In the genomic region with DNA sequence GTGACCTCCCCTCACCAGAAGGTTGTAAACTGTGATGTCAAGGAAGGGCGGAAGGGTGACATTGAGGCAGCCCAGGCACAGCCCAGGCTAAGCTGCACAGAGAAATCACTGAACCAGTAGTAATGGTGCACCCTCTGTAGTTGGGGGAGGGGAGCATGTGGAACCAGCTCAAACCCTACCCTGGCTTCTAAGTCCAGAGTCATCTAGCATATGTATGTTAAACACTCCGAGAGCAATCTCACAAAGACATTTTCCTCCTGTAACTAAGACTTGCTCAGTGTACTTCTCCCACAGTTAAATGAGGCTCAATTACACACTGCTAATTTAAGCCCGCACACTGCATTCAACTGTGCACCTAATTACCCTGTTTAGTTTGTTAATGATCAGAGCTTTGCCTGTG, we compare ENCODE assay signal across 14 mouse cellular contexts.
DNase-seq lines count a peak whose midpoint lies in the region; ATAC-seq and TF ChIP-seq lines count a peak whose summit lies in the region.
"Had no signal": no experiment of that assay in that cellular context is flagged by ENCODE, and none has a peak within 500 bp of the region (broad histone marks: within the 10 kb centered on the region; RNA-seq: fewer than 3 reads in every experiment).

No protein-coding gene starts in this region.

- WGBS in kidney, embryonic 14.5 days, result 33% methylated on average over 3 of the region's 3 CpGs
- 34% methylated on average over 3 of the region's 3 CpGs for WGBS in kidney, adult 2 months
- WGBS in embryonic facial prominence, embryonic 11.5 days, result 55% methylated on average over 3 of the region's 3 CpGs
- 38% methylated on average over 3 of the region's 3 CpGs for WGBS in hindbrain, embryonic 13.5 days
- 34% methylated on average over 3 of the region's 3 CpGs for WGBS in neural tube, embryonic 12.5 days

- ATAC-seq in kidney, embryonic 14.5 days (ENCODE audit: low FRiP score, low TSS enrichment), result peak; percentile 71; the same call in 1 of the 2 replicates
- 0 out of 2 replicates have a peak, but pooled peaks have one; percentile 62 for ATAC-seq in embryonic facial prominence, embryonic 11.5 days (replicated peaks; ENCODE audit: insufficient number of reproducible peaks, low FRiP score, low TSS enrichment, low read depth)
- peak; percentile 66 for ATAC-seq in hindbrain, embryonic 13.5 days (ENCODE audit: low FRiP score)
- ATAC-seq in neural tube, embryonic 12.5 days (ENCODE audit: low FRiP score, low read depth), result peak; percentile 65
- ATAC-seq: Patski had no signal

- DNase-seq in kidney, adult 2 months, result no peak
- peak; percentile 5 for DNase-seq in embryonic facial prominence, embryonic 11.5 days (ENCODE audit: low spot score)
- DNase-seq in cerebellum, adult 11-12 months, result no peak
- no peak for DNase-seq in ovary, adult 18-20 months (ENCODE audit: low spot score)
- DNase-seq in ovary, postnatal 14 days (ENCODE audit: low spot score), result no peak
- DNase-seq: gastrocnemius, postnatal 14 days; heart, postnatal 10 days; liver, embryonic 13.5 days; right cerebral cortex, adult 18-20 months had no signal

- H3K27ac ChIP-seq in kidney, embryonic 14.5 days (ENCODE audit: low read depth, low read length), result no peak overlapping the region
- no peak overlapping the region for H3K27ac ChIP-seq in kidney, adult 2 months (ENCODE audit: insufficient read depth, low read depth, low read length)
- no peak overlapping the region for H3K27ac ChIP-seq in embryonic facial prominence, embryonic 11.5 days (replicated peaks; ENCODE audit: low read depth, low read length)
- peak overlapping the region; percentile 50 for H3K27ac ChIP-seq in hindbrain, embryonic 13.5 days
- H3K27ac ChIP-seq in neural tube, embryonic 12.5 days, result no peak overlapping the region
- H3K27ac ChIP-seq: embryonic facial prominence, embryonic 15.5 days; liver, embryonic 13.5 days had no signal

- no peaks in the 10 kb centered on the region for H3K27me3 ChIP-seq in kidney, embryonic 14.5 days (ENCODE audit: control insufficient read depth, insufficient read depth, low read length)
- H3K27me3 ChIP-seq in kidney, adult 2 months (replicated peaks; ENCODE audit: control insufficient read depth, insufficient read depth, low read length), result no peaks in the 10 kb centered on the region
- no peaks in the 10 kb centered on the region for H3K27me3 ChIP-seq in embryonic facial prominence, embryonic 11.5 days (ENCODE audit: control insufficient read depth, insufficient read depth, low read length)
- no peaks in the 10 kb centered on the region for H3K27me3 ChIP-seq in hindbrain, embryonic 13.5 days
- no peaks in the 10 kb centered on the region for H3K27me3 ChIP-seq in neural tube, embryonic 12.5 days (replicated peaks)
- H3K27me3 ChIP-seq: embryonic facial prominence, embryonic 15.5 days; liver, embryonic 13.5 days had no signal

- H3K36me3 ChIP-seq in kidney, embryonic 14.5 days (ENCODE audit: control insufficient read depth, insufficient read depth, low read length), result no peaks in the 10 kb centered on the region
- H3K36me3 ChIP-seq in kidney, adult 2 months (ENCODE audit: control insufficient read depth, insufficient read depth, low read length), result no peaks in the 10 kb centered on the region
- no peaks in the 10 kb centered on the region for H3K36me3 ChIP-seq in embryonic facial prominence, embryonic 11.5 days (replicated peaks; ENCODE audit: control insufficient read depth, insufficient read depth, low read depth, low read length)
- no peaks in the 10 kb centered on the region for H3K36me3 ChIP-seq in hindbrain, embryonic 13.5 days
- H3K36me3 ChIP-seq in neural tube, embryonic 12.5 days, result no peaks in the 10 kb centered on the region
- H3K36me3 ChIP-seq: embryonic facial prominence, embryonic 15.5 days; liver, embryonic 13.5 days had no signal

- H3K4me1 ChIP-seq in kidney, embryonic 14.5 days (ENCODE audit: control insufficient read depth, insufficient read depth, low read length), result no peaks in the 10 kb centered on the region
- H3K4me1 ChIP-seq in kidney, adult 2 months (ENCODE audit: control insufficient read depth, insufficient read depth, low read length), result no peaks in the 10 kb centered on the region
- H3K4me1 ChIP-seq in embryonic facial prominence, embryonic 11.5 days (ENCODE audit: control insufficient read depth, insufficient read depth, low read length), result no peaks in the 10 kb centered on the region
- peaks cover 29% of the 10 kb centered on the region for H3K4me1 ChIP-seq in hindbrain, embryonic 13.5 days (replicated peaks)
- H3K4me1 ChIP-seq in neural tube, embryonic 12.5 days, result peaks cover 19% of the 10 kb centered on the region
- H3K4me1 ChIP-seq: embryonic facial prominence, embryonic 15.5 days; liver, embryonic 13.5 days had no signal

- no peak for TF ChIP-seq POLR2A in kidney, adult 2 months (IDR thresholded peaks at IDR 0.05; ENCODE audit: low read depth, low read length)

- TF ChIP-seq CTCF in kidney, adult 2 months (conservative IDR thresholded peaks at IDR 0.05; ENCODE audit: insufficient read depth, insufficient read length, low read depth, low read length), result no peak

- H3K9me3 ChIP-seq in kidney, embryonic 14.5 days (ENCODE audit: control insufficient read depth, low read length), result no peaks in the 10 kb centered on the region
- H3K9me3 ChIP-seq in embryonic facial prominence, embryonic 11.5 days (replicated peaks; ENCODE audit: control insufficient read depth, low read length), result no peaks in the 10 kb centered on the region
- H3K9me3 ChIP-seq in hindbrain, embryonic 13.5 days, result no peaks in the 10 kb centered on the region
- H3K9me3 ChIP-seq in neural tube, embryonic 12.5 days, result no peaks in the 10 kb centered on the region
- H3K9me3 ChIP-seq: embryonic facial prominence, embryonic 15.5 days; liver, embryonic 13.5 days had no signal

- H3K4me2 ChIP-seq in kidney, embryonic 14.5 days (replicated peaks; ENCODE audit: low read depth, low read length), result no peak overlapping the region
- no peak overlapping the region for H3K4me2 ChIP-seq in embryonic facial prominence, embryonic 11.5 days (ENCODE audit: low read depth, low read length)
- H3K4me2 ChIP-seq in hindbrain, embryonic 13.5 days, result no peak overlapping the region
- no peak overlapping the region for H3K4me2 ChIP-seq in neural tube, embryonic 12.5 days (replicated peaks)
- H3K4me2 ChIP-seq: embryonic facial prominence, embryonic 15.5 days; liver, embryonic 13.5 days had no signal

- H3K9ac ChIP-seq in kidney, embryonic 14.5 days (ENCODE audit: low read depth, low read length), result no peak overlapping the region
- no peak overlapping the region for H3K9ac ChIP-seq in embryonic facial prominence, embryonic 11.5 days (replicated peaks; ENCODE audit: low read length)
- H3K9ac ChIP-seq in hindbrain, embryonic 13.5 days, result no peak overlapping the region
- no peak overlapping the region for H3K9ac ChIP-seq in neural tube, embryonic 12.5 days
- H3K9ac ChIP-seq: embryonic facial prominence, embryonic 15.5 days; liver, embryonic 13.5 days had no signal

- no peak overlapping the region for H3K4me3 ChIP-seq in kidney, embryonic 14.5 days (ENCODE audit: low read length)
- H3K4me3 ChIP-seq in kidney, adult 2 months (ENCODE audit: insufficient read depth, low read depth, low read length), result no peak overlapping the region
- no peak overlapping the region for H3K4me3 ChIP-seq in embryonic facial prominence, embryonic 11.5 days (ENCODE audit: low read depth, low read length)
- no peak overlapping the region for H3K4me3 ChIP-seq in hindbrain, embryonic 13.5 days
- H3K4me3 ChIP-seq in neural tube, embryonic 12.5 days, result no peak overlapping the region
- H3K4me3 ChIP-seq: embryonic facial prominence, embryonic 15.5 days; liver, embryonic 13.5 days had no signal
